Comparison of ENCODE assay signal across 9 mouse cellular contexts in genomic region chr13:3642049-3642448, GRCm38 (mm10). TPM values are rescaled to one million over a fixed set of nuclear protein-coding genes. Genes with fewer than 3 reads are reported as not detected.
DNase-seq lines count a peak whose midpoint lies in the region; ATAC-seq and TF ChIP-seq lines count a peak whose summit lies in the region.
"Had no signal": no experiment of that assay in that cellular context is flagged by ENCODE, and none has a peak within 500 bp of the region (broad histone marks: within the 10 kb centered on the region; RNA-seq: fewer than 3 reads in every experiment).

No protein-coding gene starts in this region.

- no peak overlapping the region for H3K9ac ChIP-seq in embryonic facial prominence, embryonic 11.5 days (replicated peaks; ENCODE audit: low read length)
- no peak overlapping the region for H3K9ac ChIP-seq in kidney, postnatal 0 days (ENCODE audit: low read depth, low read length)

- 69% methylated on average over 9 of the region's 9 CpGs for WGBS in embryonic facial prominence, embryonic 11.5 days
- 76% methylated on average over 9 of the region's 9 CpGs for whole genome bisulfite sequencing in kidney, postnatal 0 days

- TF ChIP-seq CTCF in kidney, postnatal 0 days (IDR thresholded peaks at IDR 0.05; ENCODE audit: low read depth) = peak; percentile 63

- H3K27me3 ChIP-seq in embryonic facial prominence, embryonic 11.5 days (ENCODE audit: control insufficient read depth, insufficient read depth, low read length) = no peaks in the 10 kb centered on the region
- H3K27me3 ChIP-seq in kidney, postnatal 0 days (ENCODE audit: insufficient read depth, low read length) = no peaks in the 10 kb centered on the region

- H3K27ac ChIP-seq in embryonic facial prominence, embryonic 11.5 days (replicated peaks; ENCODE audit: low read depth, low read length) = no peak overlapping the region
- H3K27ac ChIP-seq in kidney, postnatal 0 days = no peak overlapping the region
- H3K27ac ChIP-seq: macrophage had no signal

- no peak overlapping the region for H3K4me2 ChIP-seq in embryonic facial prominence, embryonic 11.5 days (ENCODE audit: low read depth, low read length)
- H3K4me2 ChIP-seq in kidney, postnatal 0 days (ENCODE audit: low read length) = no peak overlapping the region

- H3K9me3 ChIP-seq in embryonic facial prominence, embryonic 11.5 days (replicated peaks; ENCODE audit: control insufficient read depth, low read length) = no peaks in the 10 kb centered on the region
- H3K9me3 ChIP-seq in kidney, postnatal 0 days (replicated peaks; ENCODE audit: low read length) = no peaks in the 10 kb centered on the region

- intact Hi-C loops in left cerebral cortex, postnatal 14 days (cut with DNase I) = no loop called here

- H3K4me3 ChIP-seq in embryonic facial prominence, embryonic 11.5 days (ENCODE audit: low read depth, low read length) = no peak overlapping the region
- H3K4me3 ChIP-seq in kidney, postnatal 0 days (replicated peaks; ENCODE audit: low read depth, low read length) = no peak overlapping the region

- DNase-seq in adrenal gland, postnatal 14 days = peak; percentile 49
- no peak for DNase-seq in adrenal gland, adult 18-20 months (ENCODE audit: low spot score in 2 of 2)
- peak; percentile 15 for DNase-seq in 3134 (ENCODE audit: extremely low read depth, insufficient read length, low spot score)
- DNase-seq in embryonic facial prominence, embryonic 11.5 days (ENCODE audit: low spot score) = peak; percentile 42
- no peak for DNase-seq in kidney, postnatal 0 days (ENCODE audit: low spot score)
- peak; percentile 55 to 57 for DNase-seq in lung, postnatal 4 days
- peak; percentile 10 to 17 for DNase-seq in thymus, adult 18-20 months
- DNase-seq in left cerebral cortex, postnatal 14 days (ENCODE audit: low spot score in 2 of 2) = no peak

- ATAC-seq in embryonic facial prominence, embryonic 11.5 days (replicated peaks; ENCODE audit: insufficient number of reproducible peaks, low FRiP score, low TSS enrichment, low read depth) = peak; percentile 68
- peak; percentile 74 for ATAC-seq in kidney, postnatal 0 days (replicated peaks; ENCODE audit: low FRiP score, low read depth)

- no peaks in the 10 kb centered on the region for H3K4me1 ChIP-seq in embryonic facial prominence, embryonic 11.5 days (ENCODE audit: control insufficient read depth, insufficient read depth, low read length)
- no peaks in the 10 kb centered on the region for H3K4me1 ChIP-seq in kidney, postnatal 0 days (replicated peaks; ENCODE audit: insufficient read depth, low read length)

- no peaks in the 10 kb centered on the region for H3K36me3 ChIP-seq in embryonic facial prominence, embryonic 11.5 days (replicated peaks; ENCODE audit: control insufficient read depth, insufficient read depth, low read depth, low read length)
- no peaks in the 10 kb centered on the region for H3K36me3 ChIP-seq in kidney, postnatal 0 days (ENCODE audit: insufficient read depth, low read length)

RNA-seq across cellular contexts. Expression of gene Asb13, which starts 8.2 kb away (rescaled TPM):
- 11.6 and 12.5 TPM in 2 replicates for total RNA-seq in adrenal gland, postnatal 14 days (2021)
- 10 to 100 TPM; 12.5 to 15.6 TPM for total RNA-seq in adrenal gland, adult 18-20 months (2021)
- polyA plus RNA-seq in embryonic facial prominence, embryonic 11.5 days (2014; fragmentation: Nextera tagmentation; extraction: Ambion mirVana) = 8.5 and 9.6 TPM in 2 replicates
- polyA plus RNA-seq in kidney, postnatal 0 days (2015; fragmentation: Nextera tagmentation; extraction: Ambion mirVana) = 9.2 and 11.7 TPM in 2 replicates
- total RNA-seq in left cerebral cortex, postnatal 14 days (2021) = 10 to 100 TPM; 39.0 to 44.7 TPM

RNA-seq across cellular contexts. Expression of gene Fam208b, which starts 31.1 kb away (rescaled TPM):
- total RNA-seq in adrenal gland, postnatal 14 days (2021) = 22.1 and 27.9 TPM in 2 replicates
- 10 to 100 TPM; 17.4 to 19.9 TPM for total RNA-seq in adrenal gland, adult 18-20 months (2021)
- 29.1 and 30.4 TPM in 2 replicates for polyA plus RNA-seq in embryonic facial prominence, embryonic 11.5 days (2014; fragmentation: Nextera tagmentation; extraction: Ambion mirVana)
- polyA plus RNA-seq in kidney, postnatal 0 days (2015; fragmentation: Nextera tagmentation; extraction: Ambion mirVana) = 8.3 and 8.4 TPM in 2 replicates
- total RNA-seq in left cerebral cortex, postnatal 14 days (2021) = 10 to 100 TPM; 24.3 TPM

Comparison
In these comparisons a context has a peak if more than half of its experiments do, and no peak if none do; other contexts are left out.
1. DNase-seq: peak in adrenal gland, postnatal 14 days (single experiment), 3134 (single experiment), embryonic facial prominence, embryonic 11.5 days (single experiment), lung, postnatal 4 days (2 of 2) and thymus, adult 18-20 months (2 of 2); none in adrenal gland, adult 18-20 months (0 of 2), kidney, postnatal 0 days (single experiment) and left cerebral cortex, postnatal 14 days (0 of 2).